Mouse (Mus musculus): ENCODE measurements around the gene Fstl4.

DNA sequence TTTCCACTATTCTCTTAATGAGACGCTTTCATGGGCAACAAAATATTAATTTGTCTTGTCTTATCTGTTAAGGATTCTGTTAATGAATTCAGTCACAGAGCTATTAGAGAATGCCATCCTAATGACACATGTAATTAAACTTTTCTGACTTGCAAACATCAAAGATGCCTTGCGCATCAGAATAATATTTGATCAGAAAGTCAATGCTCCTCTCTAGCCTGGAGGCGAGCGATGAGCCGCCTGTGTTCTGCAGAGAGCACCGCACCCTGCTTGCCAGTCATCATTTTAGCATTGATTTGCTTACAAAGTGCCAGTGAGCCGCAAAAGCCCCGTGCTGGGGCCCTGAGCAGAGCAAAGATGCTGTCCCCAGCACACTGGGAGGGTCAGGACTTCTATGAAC, 372.9 kb downstream of the Fstl4 start:
- TF ChIP-seq ZC3H11A (IDR thresholded peaks at IDR 0.05; ENCODE audit: borderline replicate concordance, low read depth, low read length) = no peak
- no peak for TF ChIP-seq ZNF384 (IDR thresholded peaks at IDR 0.05; ENCODE audit: low read depth, low read length)
- no peak for TF ChIP-seq MAFK (IDR thresholded peaks at IDR 0.05; ENCODE audit: insufficient read depth, low read depth, low read length)
- TF ChIP-seq CHD2 (IDR thresholded peaks at IDR 0.05; ENCODE audit: low read depth, low read length) = no peak
- no peak for TF ChIP-seq HCFC1 (IDR thresholded peaks at IDR 0.05; ENCODE audit: borderline replicate concordance, insufficient read depth, low read length)

Data from ES-E14 (cell line).